Mouse (Mus musculus) adrenal gland, postnatal 14 days (tissue): ENCODE data around the gene Spcs3. TPM values are rescaled to one million over a fixed set of nuclear protein-coding genes. Genes with fewer than 3 reads are reported as not detected.

Experiments
- DNase-seq: peaks from one replicate; pipeline ENCODE4 v3.0.0; 2021; ENCODE audit warnings: mixed read lengths
- total RNA-seq: library from RNA; stranded (reverse); gene quantifications from 2 replicates; pipeline ENCODE4 v1.2.3, GENCODE M21; 2021

Spcs3 gene
- total RNA-seq, 1 experiment from 2014 or later, result 43.4 TPM

DNA sequence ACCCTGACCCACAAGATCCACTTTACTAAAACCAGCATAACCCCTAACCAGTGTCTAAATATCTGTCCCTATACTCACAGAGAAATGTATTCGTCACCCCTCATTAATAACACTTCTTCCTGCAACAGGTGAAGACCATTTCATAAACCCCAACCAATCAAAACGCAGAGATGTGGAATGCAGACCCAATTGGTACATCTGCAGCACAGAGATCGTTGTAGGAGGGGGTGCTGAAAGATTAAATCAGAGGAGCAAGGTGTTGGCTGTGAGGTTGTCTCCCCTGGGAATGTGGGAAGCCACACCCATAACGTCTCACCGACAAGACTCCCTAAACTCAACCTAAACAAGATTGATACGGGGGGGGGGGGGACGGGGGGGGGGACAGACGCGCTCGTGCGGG is 21.0 kb downstream of the Spcs3 start:
- no peak for DNase-seq

DNA sequence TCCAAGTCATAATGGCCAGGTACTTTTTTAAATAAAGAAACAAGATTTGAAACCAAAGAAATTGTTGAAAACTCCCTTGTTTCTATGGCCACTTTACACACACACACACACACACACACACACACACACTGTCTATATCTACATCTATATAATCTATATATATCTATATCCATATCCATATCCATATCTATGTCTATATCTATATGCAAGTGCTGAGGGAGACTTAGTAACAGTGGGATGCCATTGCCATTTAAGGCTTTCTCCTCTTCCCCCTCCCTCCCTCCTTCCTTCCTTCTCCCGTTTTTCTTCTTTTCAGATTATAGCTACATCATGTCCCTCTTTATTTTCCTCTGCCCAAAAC is 21.7 kb downstream of the Spcs3 start:
- DNase-seq, result no peak

DNA sequence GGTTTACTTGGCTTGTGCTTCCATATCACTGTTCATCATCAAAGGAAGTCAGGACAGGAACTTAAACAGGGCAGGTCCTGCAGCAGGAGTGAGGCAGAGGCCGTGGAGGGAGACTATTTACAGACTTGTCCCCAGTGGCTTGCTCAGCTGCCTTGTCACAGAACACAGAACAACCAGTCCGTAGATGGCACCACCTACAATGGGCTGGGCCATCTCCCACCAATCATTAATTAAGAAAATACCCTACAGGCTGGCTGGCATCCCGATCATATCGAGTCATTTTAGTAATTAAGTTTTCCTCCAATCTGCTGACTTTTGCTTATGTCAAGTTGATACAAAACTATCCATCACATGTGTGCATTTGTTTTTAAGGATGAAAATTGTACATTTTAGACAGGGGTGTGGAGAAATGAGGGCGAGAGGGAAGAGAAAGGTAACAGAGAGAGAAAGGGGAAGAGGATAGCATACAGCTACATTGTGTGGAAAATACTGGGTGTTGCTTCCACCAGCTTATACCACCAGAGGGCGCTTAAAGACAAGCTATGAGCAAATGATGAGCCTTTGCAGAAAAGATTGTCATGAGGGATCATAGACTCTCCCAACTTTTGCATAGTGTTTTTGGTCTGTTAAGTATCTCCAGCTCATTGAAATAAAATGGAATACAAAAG is 22.2 kb downstream of the Spcs3 start:
- peak; percentile 79 for DNase-seq

DNA sequence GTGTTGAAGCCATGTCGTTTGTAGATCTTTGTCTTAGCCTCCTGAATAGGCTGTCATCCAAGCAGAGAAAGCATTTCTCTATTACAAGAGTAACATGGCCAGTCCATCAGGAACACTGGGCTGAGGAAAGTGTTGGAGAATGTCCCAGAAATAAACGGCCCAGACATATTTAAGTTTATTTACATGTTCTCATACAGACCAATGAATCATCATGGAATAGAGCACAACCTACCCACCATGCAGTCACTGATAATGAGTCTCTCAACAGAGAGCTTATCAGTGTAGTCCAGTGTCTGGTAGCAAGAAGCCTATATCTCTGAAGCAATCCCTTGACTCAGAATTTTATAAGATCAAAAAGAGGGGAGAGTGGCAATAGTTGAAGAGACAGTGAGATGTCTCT is 24.7 kb downstream of the Spcs3 start:
- no peak for DNase-seq

DNA sequence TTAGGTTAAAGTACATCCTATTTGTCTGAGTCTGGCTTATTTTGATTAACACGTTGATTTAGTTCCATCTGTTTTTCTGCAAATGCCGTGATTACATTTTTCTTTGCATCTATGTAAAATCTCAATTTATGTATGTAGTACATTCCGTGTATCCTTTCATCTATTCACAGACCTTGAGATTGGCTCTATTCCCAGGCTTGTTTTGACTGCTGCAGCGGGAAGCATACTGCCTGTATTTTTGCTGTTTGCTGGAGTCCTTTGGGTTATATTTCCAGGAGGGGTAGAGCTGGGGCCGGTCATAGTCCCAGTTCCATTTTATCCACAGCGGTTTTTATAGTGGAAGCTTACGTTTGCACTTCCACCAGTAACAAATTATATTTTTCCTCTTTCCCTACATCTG is 26.7 kb downstream of the Spcs3 start:
- no peak for DNase-seq

DNA sequence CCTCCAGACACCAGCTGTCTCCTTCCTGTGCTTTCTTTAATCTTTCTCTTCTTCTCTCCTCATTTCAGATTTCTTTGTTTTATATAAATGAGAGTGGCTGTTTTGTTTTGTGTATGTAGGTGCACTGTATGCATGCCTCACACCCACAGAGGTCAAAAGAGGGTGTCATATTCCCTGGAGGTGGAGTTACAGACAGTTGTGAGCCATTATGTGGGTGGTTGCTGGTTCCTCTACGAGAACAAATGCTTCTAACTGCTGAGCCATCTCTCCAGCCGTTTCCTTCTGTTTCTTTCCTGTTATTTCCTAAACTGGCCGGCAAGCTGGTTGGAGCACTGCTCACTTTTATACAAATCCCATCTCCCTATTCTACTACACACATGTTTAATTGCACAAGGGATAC is 35.9 kb downstream of the Spcs3 start:
- DNase-seq, result no peak

DNA sequence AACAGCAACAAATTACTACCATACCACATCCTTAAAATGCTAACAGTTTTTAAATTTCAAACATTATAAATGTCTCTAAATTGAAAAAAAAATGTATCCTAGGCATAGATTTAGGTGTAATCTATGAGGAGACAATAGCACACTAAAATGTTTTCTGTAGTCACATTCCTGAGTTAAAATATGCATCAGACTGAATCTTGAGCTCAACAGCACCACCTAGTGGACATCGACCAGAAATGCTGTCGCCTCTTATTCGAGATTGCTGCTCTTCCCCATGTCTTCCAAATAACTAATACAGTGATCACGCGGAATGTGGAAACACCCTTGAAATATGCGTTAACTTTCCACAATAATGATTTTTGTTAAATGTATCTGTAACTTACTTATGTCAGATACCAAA is 36.7 kb downstream of the Spcs3 start:
- peak; percentile 66 for DNase-seq

DNA sequence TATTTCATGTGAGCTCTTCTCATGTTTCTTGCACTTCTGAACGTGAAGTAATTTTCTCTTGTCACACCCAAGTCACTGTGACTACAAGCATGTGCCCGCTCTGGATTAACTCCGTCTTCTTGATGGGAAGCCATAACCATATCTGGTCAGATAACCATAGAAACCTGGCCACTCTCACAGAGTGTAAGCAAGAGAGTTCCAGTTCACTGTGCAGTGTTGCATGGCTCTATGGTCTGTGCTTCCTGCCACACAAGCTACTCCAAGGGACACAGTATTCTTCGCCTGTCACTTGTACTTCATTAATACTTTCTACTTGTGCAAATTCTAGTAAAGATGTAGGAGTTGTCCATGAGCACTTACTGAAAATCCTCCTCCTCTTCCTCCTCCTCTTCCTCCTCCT is 37.9 kb downstream of the Spcs3 start:
- no peak for DNase-seq

DNA sequence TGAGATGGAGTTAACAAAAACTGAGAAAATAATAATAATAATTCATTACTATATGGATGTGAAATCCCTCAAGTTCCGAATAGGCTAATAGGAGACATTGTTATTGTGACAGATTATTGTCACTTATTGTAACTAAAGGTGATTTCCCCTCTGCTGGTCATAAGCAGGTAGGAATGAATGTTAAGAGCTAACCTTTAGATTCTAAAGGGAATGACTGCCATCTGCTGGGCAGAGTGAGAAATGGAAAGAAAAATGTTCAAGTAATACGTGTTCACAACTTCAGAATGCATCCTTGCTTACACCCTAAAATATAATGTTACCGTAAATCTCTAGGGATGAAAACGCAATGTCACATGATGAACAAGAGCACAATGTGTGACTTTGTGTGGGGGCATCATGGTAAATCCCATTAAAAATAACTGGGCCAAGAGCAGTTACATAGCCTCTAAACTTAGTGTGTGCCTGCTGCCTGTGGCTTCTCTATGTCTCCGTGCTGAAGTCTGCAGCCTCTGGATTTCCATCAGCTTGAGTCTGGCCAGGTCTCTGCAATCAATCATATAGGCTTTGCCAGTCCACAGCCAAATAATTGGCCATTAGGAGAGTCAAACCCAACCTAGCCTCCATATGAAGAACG is 38.6 kb downstream of the Spcs3 start:
- DNase-seq, result peak; percentile 32

DNA sequence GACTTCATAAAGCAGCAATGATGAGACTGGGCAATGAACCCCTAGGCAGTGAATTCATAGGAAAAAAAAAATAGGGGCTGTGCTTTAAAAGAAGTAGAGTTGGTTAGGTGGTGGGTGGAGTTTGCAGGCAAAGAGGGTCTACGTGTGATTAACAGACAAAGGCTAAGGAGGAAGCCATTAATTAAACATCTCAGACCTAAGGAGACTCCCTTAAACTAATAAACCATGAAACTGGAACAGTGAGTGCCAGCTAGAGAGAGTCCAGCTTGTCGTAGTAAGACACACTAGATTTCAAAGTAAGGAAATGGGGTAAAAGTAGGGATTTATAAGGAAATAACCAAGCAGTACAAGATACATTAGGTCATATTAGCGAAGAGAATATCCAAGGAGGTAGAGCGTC is 41.4 kb downstream of the Spcs3 start:
- DNase-seq, result no peak

DNA sequence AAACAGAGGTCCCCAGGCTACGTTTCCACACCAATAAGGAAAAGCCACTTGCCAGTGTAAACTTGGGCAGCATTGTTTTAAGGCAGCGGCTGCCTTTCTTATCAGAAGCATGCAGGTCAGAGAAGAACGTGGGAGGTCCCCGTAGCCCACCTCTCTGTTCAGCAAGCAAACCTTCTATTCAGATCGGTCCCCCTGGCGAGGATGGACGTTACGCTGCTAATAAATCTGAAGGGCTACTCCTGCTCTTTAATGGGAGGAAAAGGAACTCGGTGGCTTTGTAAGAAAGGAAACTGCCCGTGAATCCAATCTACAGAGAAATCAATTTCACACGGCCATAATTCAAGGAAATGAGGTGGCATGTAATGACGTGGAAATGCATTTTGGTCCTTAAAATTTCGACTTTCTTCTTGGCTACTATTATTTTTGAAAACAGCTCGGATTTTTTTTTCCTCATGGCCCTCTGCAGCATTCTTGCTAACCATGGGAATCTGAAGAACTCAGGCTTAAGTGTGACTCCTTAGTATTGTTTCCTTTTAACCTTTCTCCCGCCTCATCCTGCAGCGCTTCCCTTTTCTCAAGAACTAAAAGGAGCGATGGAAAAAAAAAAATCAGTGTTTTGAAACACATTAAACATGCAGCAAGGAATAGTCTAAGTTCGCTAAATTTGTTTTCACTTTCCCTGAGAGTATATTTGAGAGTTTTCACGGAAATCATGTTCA is 43.1 kb downstream of the Spcs3 start:
- DNase-seq, result no peak

Other genes with a start within 250 kb of the Spcs3 start
- gene Asb5, start 418 bp downstream of the Spcs3 start, total RNA-seq, result not detected in 2 replicates
- not detected in 2 replicates for gene Spata4, start 70.8 kb upstream of the Spcs3 start, total RNA-seq